In genomic region chr6:55272952-55273351, GRCm38 (mm10) we compare ENCODE assay signal across 11 mouse cellular contexts.
DNase-seq lines count a peak whose midpoint lies in the region; ATAC-seq and TF ChIP-seq lines count a peak whose summit lies in the region.
"Had no signal": no experiment of that assay in that cellular context is flagged by ENCODE, and none has a peak within 500 bp of the region (broad histone marks: within the 10 kb centered on the region; RNA-seq: fewer than 3 reads in every experiment).

No protein-coding gene starts in this region.

- peak; percentile 55 for DNase-seq in adrenal gland, postnatal 10 days
- DNase-seq in adrenal gland, adult 18-20 months (ENCODE audit: low spot score in 2 of 2), result no peak
- peak; percentile 91 for DNase-seq in left cerebral cortex, postnatal 4 days
- no peak for DNase-seq in left cerebral cortex, postnatal 10 days (ENCODE audit: extremely low spot score in 1 of 2, low spot score in 2 of 2)
- peak; percentile 83 to 91 for DNase-seq in cerebellum, adult 18-20 months
- no peak for DNase-seq in heart, adult 2 months

- peak; percentile 34; the same call in 1 of the 2 replicates for ATAC-seq in midbrain, embryonic 12.5 days (ENCODE audit: low FRiP score, low read depth)
- no peak for ATAC-seq in intestine, embryonic 15.5 days

- TF ChIP-seq POLR2A in heart, adult 2 months (IDR thresholded peaks at IDR 0.05; ENCODE audit: insufficient read depth, low read depth, low read length), result no peak

- 78% methylated on average over 7 of the region's 7 CpGs for WGBS in midbrain, embryonic 12.5 days
- WGBS in intestine, embryonic 15.5 days, result 89% methylated on average over 7 of the region's 7 CpGs
- 84% methylated on average over 7 of the region's 7 CpGs for WGBS in heart, adult 2 months

- intact Hi-C loops in left cerebral cortex, postnatal 4 days (cut with DNase I), result no loop called here
- intact Hi-C loops in left cerebral cortex, postnatal 10 days (cut with DNase I), result no loop called here
- intact Hi-C loops in heart, adult 2 months (cut with DNase I), result no loop called here

- no peak for TF ChIP-seq CTCF in heart, adult 2 months (IDR thresholded peaks at IDR 0.05)

- no peak overlapping the region for H3K4me2 ChIP-seq in midbrain, embryonic 12.5 days (replicated peaks)
- no peak overlapping the region for H3K4me2 ChIP-seq in intestine, embryonic 15.5 days (replicated peaks)
- H3K4me2 ChIP-seq: embryonic facial prominence, embryonic 15.5 days had no signal

- H3K27ac ChIP-seq in midbrain, embryonic 12.5 days (replicated peaks), result no peak overlapping the region
- H3K27ac ChIP-seq in intestine, embryonic 15.5 days, result no peak overlapping the region
- H3K27ac ChIP-seq in heart, adult 2 months, result no peak overlapping the region
- H3K27ac ChIP-seq: embryonic facial prominence, embryonic 15.5 days; liver, embryonic 14.5 days had no signal

- no peaks in the 10 kb centered on the region for H3K36me3 ChIP-seq in midbrain, embryonic 12.5 days
- no peaks in the 10 kb centered on the region for H3K36me3 ChIP-seq in intestine, embryonic 15.5 days
- no peaks in the 10 kb centered on the region for H3K36me3 ChIP-seq in heart, adult 2 months (ENCODE audit: control insufficient read depth, insufficient read depth, low read length)
- H3K36me3 ChIP-seq: embryonic facial prominence, embryonic 15.5 days had no signal

- H3K79me2 ChIP-seq in heart, adult 2 months (replicated peaks; ENCODE audit: control insufficient read depth, insufficient read depth, low read length), result no peaks in the 10 kb centered on the region

- H3K4me3 ChIP-seq in midbrain, embryonic 12.5 days, result no peak overlapping the region
- H3K4me3 ChIP-seq in intestine, embryonic 15.5 days (replicated peaks), result no peak overlapping the region
- H3K4me3 ChIP-seq in heart, adult 2 months, result no peak overlapping the region
- H3K4me3 ChIP-seq: embryonic facial prominence, embryonic 15.5 days; myocyte had no signal

- no peaks in the 10 kb centered on the region for H3K9me3 ChIP-seq in midbrain, embryonic 12.5 days
- no peaks in the 10 kb centered on the region for H3K9me3 ChIP-seq in intestine, embryonic 15.5 days
- H3K9me3 ChIP-seq: embryonic facial prominence, embryonic 15.5 days had no signal

- no peaks in the 10 kb centered on the region for H3K27me3 ChIP-seq in midbrain, embryonic 12.5 days
- H3K27me3 ChIP-seq in intestine, embryonic 15.5 days (replicated peaks), result no peaks in the 10 kb centered on the region
- no peaks in the 10 kb centered on the region for H3K27me3 ChIP-seq in heart, adult 2 months (ENCODE audit: control insufficient read depth, insufficient read depth, low read length)
- H3K27me3 ChIP-seq: embryonic facial prominence, embryonic 15.5 days had no signal

- H3K4me1 ChIP-seq in midbrain, embryonic 12.5 days, result peaks cover 4% of the 10 kb centered on the region; the same call in 1 of the 2 replicates
- peaks cover 6% of the 10 kb centered on the region for H3K4me1 ChIP-seq in intestine, embryonic 15.5 days (replicated peaks)
- H3K4me1 ChIP-seq in heart, adult 2 months (ENCODE audit: control insufficient read depth, insufficient read depth, low read length), result peaks cover 6% of the 10 kb centered on the region

- TF ChIP-seq EP300 in heart, adult 2 months (IDR thresholded peaks at IDR 0.05; ENCODE audit: insufficient read depth, low read depth, low read length), result no peak

- H3K9ac ChIP-seq in midbrain, embryonic 12.5 days (replicated peaks), result no peak overlapping the region
- no peak overlapping the region for H3K9ac ChIP-seq in intestine, embryonic 15.5 days
- no peak overlapping the region for H3K9ac ChIP-seq in heart, adult 2 months (ENCODE audit: low read depth, low read length)
- H3K9ac ChIP-seq: embryonic facial prominence, embryonic 15.5 days; liver, embryonic 14.5 days had no signal

Comparison
In these comparisons a context has a peak if more than half of its experiments do, and no peak if none do; other contexts are left out.
1. DNase-seq: peak in adrenal gland, postnatal 10 days (single experiment), left cerebral cortex, postnatal 4 days (single experiment) and cerebellum, adult 18-20 months (2 of 2); none in adrenal gland, adult 18-20 months (0 of 2), left cerebral cortex, postnatal 10 days (0 of 2) and heart, adult 2 months (0 of 2).